Mouse (Mus musculus) megakaryocyte-erythroid progenitor cell, adult 5-6 weeks (primary cell): ENCODE results near the gene Zbp1. TPM values are rescaled to one million over a fixed set of nuclear protein-coding genes. Genes with fewer than 3 reads are reported as not detected.
A peak's percentile ranks its signal among the peaks of the same experiment; 100 is the strongest.

Experiments used
- ATAC-seq: replicated peaks from 2 replicates; pipeline ENCODE4 v1.8.0; 2016; ENCODE audit warnings: mild to moderate bottlenecking, inconsistent platforms; ENCODE audit not compliant: severe bottlenecking, poor library complexity, low FRiP score, low TSS enrichment
- total RNA-seq, 2 experiments: library from RNA; stranded (forward) in 1 of 2; stranded (reverse) in 1 of 2; fragments of 200-1000, 215-1000 nt in 1 of 2; fragments of >200 nt in 1 of 2; fragmentation: Nextera tagmentation in 1 of 2; gene quantifications; 2 replicates each; pipeline ENCODE4 v1.2.3; 2014 to 2017

The Zbp1 gene
- total RNA-seq, 2 experiments from 2014 or later, result 2.5 TPM; not detected in 1

DNA sequence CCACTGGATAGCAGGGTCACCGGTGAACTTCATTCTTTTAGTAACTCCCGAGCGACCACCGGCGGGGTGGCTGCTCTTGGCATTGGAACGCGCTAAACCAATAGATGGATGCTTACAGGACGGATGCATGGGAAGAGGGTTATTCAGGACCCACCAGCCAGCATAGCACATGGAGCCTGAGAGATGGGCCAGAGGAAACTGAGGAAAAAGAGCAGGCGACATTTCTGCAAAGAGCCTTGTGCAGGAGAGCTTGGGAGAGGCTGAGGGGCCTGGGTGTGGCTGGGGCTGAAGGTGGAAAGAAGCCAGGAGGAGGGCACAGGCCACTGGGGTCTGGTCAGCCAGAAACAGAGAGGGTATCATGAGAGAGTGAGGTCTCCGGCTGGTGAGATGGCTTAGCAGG is 35.4 kb downstream of the Zbp1 start:
- no peak for ATAC-seq

DNA sequence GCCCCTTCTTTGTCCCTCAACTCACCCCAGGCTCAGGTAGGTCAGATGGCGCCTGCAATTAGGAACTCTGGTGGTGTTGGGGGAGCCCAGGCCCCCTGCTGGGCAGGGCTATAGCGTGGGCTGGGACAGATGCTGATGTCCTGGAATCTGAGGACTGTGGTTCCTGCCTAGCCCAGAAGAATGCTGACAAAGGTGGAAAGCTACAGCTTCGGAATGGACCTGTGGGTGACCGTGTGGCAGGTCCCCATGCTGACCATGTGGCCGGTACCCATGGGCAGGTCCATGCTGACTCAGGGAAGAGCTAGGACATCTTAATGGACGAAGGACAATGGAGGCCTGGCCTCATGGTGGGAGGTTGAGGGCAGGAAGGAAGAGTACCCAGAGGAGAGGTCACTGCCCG is 35.9 kb downstream of the Zbp1 start:
- no peak for ATAC-seq

DNA sequence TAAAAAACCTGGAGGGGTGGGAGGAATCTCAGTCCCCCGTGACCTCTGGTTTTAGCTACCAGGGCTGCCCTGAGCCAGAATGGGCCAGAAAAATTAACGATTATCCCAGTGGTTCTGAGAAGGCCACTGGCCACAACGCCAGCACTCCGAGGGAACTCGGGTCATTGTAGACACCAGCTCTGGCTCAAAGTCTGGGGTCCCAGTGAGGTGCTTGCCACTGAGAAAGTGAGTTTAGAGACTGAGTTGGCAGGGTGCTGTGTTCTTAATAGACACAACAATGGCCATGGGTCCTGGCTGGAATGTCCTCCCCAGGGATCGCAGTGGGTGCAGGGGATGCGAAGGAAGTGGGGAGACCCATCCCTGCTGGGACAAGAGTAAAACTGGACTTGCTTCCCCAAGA is 36.8 kb downstream of the Zbp1 start:
- ATAC-seq, result no peak

DNA sequence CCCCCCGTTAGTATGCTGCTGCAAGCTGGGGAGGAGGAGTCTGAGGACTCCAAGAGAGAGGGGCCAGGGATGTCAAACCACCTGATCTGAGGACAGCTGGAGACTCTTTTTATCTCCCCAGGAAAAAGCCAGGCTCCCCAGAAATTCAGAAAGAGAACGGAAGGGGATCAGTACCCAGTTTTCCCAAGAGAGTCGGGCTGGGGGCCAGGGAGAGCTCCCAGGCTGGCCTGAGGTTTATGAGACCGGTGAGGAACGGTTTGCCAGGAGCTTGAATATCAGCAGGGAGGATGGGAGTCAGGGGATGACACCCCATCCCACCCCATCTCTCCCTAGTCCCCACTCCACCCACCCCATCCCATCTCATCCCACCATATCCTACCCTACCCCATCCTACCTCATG is 37.2 kb downstream of the Zbp1 start:
- no peak for ATAC-seq

DNA sequence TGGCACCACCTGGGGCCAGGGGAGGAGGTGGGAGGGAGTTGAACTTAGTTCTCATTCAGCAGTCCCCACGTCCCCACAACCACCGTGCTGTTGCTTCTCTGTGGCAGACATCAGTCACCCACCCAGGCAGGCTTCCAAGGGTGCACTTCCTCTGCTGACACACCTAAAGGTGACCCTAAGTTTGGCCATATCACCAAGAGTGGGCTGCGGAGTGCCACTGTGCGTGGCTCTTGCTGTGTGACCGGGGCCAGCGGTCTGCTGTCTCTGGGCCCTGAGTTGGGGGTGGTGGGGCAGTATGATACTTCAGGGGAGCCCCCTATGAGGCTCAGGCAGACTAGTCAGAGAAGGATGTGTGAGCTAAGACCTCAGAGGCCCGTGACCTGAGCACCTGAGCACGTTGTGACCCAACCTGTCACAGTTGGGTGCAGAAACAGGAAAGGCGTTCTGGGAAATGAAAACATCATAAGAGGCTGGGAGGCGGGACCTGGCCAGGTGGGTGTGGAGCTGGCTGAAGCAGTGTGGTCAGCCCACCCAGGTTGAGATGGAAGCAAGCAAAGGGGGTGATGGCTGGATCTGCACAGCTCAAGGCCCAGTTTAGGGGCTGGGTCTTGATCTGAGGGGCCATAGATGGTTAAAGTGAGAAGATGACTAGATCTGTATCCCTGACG is 37.9 kb downstream of the Zbp1 start:
- no peak for ATAC-seq

DNA sequence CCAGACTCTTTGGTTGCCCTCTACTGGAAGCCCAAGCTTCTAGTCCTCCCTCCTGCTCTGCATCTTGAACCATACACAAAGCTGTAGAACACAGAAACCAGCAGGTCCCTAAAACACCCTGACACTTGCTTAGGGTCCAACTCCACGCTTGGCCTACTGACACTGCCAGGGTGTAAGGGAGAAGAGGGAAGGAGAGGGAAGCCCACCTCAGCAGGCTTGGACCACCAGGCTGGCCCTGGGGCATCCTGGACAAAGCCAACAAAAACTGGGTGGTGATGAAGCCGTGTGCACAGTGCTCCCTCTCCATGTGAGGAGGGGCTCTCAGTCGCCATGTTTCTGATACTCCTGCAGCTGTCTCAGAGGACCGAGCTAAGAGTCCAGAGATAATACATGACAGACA is 38.7 kb downstream of the Zbp1 start:
- ATAC-seq, result no peak

DNA sequence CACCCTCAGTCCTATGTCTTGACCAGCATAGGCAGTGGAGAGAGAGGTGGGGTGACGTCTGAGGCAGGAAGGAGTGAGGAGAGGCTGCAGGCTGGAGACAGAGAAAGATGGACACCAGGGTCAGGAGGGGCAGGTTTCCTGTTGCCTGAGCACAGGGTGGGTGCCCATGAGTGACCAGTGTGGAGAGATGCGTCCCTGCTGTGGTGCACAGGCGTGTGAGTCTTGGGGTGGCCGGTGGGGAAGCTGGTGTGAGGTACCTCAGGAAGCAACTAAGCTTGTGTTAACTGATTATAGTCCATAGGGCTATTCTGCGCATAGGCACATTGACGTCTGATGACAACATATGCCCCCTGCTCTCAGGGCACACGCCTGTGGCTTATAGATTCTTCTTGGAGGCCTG is 39.7 kb downstream of the Zbp1 start:
- ATAC-seq, result no peak

DNA sequence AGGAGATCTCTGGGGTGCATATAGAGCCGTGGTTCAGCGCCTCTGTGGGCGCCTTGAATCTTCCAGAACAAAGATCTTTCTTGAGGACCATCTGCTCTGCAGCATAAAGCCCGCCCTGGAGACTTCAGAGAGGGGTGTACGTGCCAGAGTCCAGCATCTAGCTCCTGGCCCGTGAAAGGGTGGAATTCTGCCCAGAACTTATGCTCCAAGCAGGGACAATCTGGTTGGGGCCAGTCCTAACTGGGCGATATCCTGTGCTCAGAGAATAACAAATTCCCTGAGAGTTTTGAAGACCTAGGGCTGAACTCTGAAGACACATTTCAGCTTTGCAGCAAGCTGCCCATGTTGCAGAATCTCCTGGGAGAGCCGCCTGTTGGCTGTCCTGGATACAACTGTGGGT is 40.8 kb downstream of the Zbp1 start:
- ATAC-seq, result no peak

DNA sequence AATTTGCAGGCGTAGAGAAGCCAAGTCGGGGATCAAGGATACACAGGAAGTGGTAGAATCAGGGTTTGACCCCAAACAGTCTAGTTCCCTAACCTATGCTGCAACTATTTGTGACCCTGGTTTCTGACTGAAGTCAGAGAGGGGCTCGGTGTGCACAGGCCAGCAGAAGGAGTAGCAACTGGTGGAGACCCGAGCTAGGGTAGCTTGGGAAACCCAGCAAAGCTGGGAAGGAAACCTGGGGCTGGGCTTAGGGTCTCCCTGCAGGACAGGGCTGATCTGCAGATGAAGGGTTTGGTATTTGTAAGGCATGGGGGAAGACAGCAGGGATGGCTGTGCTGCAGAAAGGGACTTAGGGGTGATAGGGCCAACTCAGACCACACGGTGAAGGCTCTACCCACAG is 41.2 kb downstream of the Zbp1 start:
- no peak for ATAC-seq

DNA sequence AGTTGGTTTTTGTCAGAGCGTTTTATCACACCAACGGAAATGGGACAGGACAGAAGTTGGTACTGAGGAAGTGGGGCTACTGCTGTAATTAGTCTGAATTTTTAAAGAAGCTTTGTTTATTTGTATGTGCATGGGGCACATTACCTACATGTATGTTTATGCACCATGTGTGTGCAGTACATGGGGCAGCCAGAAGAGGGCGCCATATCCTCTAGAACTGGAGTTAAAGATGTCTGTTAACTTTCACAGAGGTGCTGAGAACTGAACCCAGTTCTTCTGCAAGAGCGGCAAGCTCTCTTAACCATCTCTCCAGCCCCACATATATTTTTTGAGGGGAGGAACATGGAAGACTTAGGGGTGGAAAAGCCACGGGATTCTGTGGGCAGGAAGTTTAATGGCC is 43.0 kb downstream of the Zbp1 start:
- ATAC-seq, result no peak

DNA sequence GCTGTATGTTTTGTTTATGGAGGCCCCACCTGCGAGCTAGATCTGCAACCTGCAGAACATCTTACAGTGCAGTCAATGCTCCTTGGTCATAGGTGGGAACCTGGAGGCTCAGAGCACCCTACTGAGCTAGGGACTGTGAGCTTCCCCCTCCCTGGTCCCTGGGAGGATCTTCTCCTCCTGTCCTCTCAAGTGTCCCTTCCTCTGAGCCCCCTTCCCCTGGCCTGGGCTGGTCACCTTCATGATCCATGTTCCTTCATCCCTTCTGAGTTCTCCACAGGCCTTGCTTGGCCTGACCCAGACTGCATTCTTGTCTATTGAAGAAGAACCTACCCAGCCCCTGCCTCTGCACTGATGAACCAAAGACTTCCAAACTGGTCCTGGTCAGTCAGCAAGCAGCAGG is 44.2 kb downstream of the Zbp1 start:
- ATAC-seq, result no peak; the same call in 1 of the 2 replicates

DNA sequence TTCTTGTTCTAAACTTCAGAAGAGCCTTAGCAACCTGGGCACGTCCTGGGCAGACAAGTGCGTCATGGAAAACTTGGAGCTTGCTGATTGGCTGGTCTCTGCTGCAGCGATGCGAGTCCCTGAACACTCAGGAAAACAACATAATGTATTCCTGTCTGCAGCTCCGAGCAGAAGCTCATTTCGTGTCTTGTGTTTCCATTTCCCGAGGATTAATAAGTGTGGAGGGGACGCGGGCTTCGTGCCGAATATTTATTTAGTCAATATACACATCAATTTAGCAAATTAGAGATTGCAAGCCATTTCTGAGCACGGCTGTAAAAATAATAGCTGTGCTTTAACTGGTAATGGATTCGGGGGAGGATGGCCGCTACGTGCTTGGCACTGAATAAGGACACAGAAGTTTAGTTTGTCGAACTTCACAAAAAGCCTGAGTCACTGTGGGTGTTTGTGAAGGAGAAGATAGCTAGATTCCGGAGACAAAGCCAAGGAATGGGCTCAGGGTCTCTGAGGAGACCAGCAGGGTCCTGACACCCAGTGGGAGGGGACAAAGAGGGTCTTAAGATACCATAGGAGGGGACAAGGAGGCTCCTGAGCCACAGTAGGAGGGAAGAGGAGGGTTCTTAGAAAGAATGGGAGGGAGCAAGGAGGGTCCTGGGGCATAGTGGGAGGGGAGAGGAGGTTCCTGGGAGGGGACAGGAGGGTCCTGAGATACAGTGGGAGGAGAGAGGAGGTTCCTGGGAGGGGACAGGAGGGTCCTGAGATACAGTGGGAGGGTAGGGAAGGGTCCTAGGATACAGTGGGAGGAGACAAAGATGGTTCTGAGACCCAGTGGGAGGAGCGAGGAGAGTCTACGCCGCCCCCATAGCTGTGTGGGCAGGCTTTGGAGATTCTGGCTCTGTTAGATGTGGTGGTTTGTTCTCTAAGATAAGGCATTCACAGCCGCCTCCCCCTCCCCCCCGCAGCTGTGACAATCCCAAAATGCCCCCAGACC is 44.9 kb downstream of the Zbp1 start:
- ATAC-seq, result peak; percentile 79

DNA sequence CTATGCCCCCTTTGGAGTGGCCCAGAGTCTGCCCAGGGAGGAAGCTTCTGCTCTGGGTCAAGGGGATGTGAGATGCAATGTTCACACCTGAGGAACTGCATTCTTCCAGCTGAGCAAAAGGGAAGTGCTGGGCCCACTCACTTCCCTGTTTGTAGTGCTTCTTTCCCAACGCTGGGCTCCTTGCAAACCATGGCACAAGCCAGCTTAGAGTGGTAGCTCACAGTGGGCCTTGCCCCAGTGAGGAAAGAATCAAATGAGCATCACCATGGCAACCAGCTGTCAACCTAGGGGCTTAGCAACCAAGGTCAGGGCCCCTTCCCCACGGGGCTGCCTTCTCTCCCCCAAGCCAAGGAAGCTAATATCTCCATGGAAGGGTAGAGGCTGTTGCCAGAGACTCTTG is 45.7 kb downstream of the Zbp1 start:
- ATAC-seq, result no peak

DNA sequence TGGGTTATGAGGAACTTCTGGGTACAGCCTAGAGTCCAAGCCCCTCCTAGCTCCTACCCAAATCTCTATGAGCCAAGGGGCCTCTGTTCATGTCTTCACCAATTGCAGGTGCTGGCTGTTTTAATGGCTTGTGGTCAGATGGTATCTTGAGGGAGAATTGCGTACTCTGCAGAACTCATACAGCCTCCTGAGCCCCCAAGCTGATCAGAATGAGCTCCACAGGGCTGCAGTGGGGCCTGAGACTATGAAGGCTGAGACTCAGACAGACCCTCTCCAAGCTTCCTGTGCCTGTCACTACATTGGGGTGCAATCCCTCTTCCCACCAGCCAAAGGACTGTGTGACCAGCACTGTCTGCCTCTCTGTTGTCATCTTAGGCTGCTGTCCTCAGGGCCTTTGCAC is 46.3 kb downstream of the Zbp1 start:
- ATAC-seq, result no peak

DNA sequence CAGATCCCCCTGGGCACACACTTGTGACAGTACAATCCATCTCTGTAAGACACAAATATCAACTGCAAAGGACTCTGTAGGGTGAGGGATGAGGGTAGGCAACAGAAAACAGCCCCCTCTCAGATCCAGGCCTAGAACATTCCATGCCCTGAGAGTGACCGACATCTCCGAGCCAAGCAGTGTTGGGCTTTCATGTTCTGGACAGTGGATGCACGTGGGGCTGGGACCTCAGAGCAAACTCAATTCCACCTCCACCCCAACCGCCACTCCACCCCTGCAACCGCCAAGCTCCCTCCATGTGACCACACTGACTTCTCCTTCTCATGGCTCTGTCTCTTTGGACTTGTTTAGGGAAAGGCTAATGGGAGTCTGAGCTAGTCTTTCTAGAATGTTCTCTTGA is 46.8 kb downstream of the Zbp1 start:
- ATAC-seq, result peak; percentile 34

DNA sequence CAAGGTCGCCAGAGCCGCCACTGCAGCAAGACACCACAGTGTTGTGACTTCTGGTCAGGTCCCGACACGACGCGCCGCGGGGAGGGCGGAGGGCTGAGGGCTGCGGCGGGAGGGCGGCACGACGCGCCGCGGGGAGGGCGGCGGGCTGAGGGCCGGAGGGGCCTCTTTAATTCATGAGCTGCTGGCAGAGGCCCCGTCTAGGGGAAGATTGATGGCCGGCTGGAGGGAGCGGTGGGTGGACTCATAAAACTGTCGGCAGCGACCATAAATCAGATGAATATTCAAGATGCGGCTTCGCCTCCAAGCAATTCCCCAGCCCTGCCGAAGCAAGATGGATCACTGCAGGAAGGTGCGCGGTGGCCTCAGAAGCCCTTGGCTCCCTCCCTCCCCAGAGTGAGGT is 47.3 kb downstream of the Zbp1 start:
- peak; percentile 21 for ATAC-seq

DNA sequence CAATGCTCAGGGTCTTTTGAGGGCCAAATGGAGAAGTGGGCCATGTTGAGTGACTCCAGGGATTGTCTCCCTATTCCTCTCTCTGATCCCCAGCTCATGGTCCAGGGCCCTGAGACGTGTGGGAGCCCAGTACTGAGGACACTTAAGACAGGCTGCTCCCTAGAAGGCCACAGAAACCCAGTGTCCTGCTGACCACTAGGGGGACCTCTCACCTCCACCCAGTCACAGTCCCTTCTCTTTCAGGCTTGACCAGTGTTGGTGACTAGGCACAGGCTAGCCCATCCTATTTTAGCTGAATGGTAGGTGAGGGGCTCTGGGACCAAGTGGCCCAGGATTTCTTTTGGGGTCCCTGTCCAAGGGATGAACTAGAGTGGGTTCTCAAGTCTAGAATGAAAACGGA is 48.0 kb downstream of the Zbp1 start:
- ATAC-seq, result 0 out of 2 replicates have a peak, but pooled peaks have one; percentile 24

DNA sequence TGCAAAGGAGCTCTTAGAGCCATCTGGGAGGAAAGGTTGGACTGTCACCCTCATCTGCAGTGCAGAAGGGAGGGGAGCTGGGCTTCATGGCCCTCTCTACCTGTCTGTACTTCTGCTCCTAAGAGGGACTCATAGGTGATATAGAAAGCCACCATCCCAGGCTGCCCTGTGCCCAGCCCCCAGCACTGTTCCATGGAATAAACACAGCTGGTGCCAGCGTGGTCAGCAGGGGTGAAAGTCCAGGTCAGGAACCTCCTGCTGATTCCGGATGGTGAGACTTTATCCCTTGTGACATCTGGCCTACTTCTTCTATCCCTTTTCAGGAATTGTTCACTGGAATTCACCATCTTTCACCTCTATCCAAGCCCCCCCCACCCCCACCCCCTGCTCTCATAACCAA is 48.6 kb downstream of the Zbp1 start:
- ATAC-seq, result no peak

DNA sequence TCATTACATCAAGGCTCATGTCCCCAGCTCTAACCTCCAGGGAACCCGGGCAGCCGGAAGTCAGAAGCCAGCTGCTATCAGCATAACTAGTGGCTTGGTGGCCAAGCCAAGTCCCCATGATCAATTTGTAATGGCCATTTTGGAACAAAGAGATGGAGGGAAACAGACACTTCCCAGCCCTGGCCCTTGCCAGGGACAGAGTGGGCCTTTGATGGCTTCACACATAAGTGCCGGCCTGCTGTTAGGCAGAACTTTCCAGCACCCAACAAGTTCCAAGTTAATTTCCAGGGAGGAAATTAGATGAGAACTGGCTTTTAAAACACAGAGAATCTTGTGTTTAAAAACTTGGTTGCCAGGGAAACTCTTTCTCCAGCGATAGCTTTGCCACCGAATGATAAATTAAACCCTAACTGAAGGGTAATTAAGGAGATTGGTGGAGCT is 50.3 kb downstream of the Zbp1 start:
- no peak for ATAC-seq

DNA sequence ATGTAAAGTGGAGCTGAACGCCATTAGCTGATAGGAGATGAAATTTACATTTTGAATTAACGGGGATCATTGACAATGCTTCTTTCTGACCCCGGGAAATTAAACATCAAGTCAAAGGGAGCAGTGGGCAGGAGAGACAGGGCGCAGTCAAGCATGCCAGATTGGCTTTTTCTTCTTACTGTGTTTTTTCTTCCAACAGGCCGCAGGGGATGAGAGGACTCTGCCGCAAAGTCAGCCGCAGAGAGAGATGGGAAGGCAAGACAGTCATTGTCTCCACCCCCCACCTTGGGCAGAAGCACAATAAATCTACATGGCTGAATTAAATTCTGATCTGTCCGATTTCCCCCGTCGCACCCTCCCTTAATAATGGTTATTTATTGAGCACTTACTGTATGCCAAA is 53.4 kb downstream of the Zbp1 start:
- ATAC-seq, result no peak

DNA sequence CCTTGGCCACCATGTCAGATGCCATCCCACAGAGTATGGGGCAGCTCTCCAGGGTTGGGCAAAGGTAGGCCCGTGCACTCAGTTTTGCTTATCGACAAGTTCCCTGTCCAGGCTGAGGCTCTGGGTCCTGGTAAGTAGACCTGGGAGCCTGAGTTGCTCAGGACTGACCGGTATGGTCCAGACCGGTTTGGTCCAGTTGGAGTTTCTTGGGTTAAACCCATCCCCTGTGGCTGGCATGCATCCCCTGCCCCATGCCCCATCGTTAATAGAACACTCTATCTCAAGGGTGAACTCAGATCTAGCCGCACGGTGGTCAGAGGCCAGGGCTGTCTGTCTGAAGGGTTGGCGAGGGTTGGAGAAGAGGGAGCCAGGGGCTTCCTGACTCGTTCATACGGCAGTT is 53.8 kb downstream of the Zbp1 start:
- ATAC-seq, result no peak
